Mouse (Mus musculus) frontal cortex, adult (tissue): ENCODE results near the gene Adssl1.

Experiments
- ATAC-seq: cut with Nextera tagmentation; 2 replicates; pipeline ENCODE4 v1.9.2; 2017; ENCODE audit warnings: mild to moderate bottlenecking, moderate library complexity, mixed read lengths; ENCODE audit not compliant: low TSS enrichment

Gene Adssl1

DNA sequence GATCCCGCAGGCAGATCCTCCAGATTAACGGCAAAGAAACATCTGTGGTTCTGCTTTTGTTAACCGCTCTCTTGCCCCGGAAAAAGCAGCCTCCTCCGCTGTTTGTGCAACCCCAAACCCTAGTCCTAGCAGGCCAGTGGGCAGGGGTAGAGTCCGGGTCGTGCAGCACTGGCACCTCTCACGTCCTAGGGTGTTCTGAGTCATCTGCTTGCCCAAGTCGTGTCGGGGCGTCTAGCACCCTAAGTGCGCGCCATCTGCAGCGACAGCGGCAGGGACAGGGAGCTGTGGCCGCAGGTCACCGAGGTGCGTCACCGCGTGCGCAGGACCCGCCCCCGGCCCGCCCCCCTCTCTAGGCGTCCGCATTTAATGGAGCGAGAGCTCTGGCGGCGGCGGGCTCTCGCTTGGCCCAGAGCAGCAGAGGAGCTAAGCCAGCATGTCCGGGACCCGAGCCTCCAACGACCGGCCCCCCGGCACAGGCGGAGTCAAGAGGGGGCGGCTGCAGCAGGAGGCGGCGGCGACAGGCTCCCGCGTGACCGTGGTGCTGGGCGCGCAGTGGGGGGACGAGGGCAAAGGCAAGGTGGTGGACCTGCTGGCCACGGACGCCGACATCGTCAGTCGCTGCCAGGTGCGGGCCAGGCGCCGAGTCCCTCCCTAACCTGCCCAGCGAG, at the start of gene Adssl1:
TSS of gene Adssl1 (plus strand) at position 360 of the 668 bp plus-strand sequence.
- ATAC-seq = peak; percentile 2; the same call in 1 of the 2 replicates

DNA sequence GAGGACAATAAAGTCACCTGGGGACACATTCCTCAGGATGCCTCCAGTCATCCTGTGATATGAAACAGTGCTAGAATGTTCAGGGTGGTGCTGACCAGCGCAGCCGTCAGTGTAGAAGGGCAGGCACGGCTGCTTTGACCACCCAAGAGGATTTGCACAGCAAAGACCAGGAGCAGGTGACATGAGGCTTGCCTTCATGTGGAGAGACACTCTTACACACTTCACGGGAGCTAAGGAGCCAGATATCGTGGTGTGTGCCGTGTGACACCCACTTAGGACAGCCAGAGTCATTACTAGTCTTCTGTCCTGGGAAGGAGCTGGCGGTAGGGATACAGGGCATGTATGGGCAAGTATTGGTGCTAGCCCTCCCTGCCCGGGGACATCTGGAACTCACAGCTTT, 49.7 kb upstream of the Adssl1 start:
- ATAC-seq = no peak

- ATAC-seq = no peak
Measured at GRCm38 (mm10) chr12:112571064-112571463, 48.8 kb upstream of the Adssl1 start.

DNA sequence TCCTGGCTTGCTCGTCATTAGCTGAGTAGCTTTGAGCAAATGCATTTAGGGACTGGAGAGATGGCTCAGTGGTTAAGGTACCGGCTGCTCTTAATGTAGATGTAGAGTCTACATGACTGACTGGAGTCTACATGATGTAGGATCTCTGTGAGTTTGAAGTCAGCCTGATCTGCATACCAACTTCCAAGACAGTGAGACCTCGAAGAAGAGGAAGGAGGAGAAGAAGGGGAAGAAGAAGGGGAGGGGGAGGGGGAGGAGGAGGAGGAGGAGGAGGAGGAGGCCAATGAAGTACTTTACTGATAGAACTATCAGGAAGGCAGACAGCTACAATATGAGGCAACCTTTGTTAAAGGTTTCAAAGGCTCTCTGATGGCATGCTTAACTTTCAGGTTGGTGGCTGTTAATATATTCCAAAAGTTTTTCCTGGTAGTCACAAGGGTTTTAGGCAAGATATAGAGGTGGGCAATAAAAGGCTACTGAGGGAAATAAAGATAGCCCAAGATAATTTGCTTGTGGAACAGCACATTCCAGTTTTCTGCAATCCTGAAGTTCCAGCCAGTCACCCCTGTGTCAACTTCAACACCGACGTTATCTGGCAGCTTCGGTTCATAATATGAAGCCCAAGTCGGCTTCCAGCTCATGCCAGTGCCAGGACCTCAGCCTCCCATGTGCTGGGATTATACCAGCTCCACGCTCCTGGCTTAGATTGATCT, 44.4 kb upstream of the Adssl1 start:
- ATAC-seq = no peak

DNA sequence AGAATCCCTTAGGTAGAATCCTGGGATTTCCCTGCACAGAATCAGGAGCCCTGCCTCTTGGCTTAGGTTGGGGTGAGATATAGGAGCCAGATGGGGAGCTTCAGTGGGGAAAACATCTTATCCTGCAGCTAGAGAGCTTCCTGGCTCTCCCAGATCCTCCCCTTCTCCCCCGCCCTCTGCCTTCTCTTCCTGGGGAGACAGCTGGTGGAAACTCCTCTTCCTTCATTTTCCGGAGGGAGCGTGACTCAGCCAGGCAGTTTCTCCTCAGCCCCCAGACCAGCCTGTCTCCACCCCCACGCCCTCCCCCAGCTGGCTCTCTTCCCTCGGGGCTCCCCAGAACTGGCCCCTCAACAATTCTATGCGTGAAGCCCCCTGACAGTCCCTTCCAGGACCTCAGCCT, 43.5 kb upstream of the Adssl1 start:
- ATAC-seq = peak; percentile 81

DNA sequence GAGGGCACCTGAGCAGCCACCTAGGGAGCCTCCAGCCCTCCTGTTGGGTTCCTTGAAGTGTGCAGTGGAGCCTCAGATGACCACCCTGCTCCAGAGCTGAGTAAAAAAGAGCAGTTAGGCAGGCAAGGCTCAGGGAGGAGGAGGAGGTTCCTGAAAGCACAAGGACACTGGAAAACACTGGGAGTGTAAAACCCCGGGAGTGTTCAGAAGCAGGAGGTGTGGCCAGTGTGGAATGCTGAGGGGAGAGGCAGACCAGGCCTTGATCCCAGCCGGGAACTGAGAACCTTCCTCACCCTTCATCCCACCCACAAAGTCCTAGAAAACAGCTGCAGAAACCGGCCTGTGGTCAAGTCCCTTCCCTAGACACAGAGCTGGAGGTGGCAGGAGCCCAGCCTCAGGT, 43.1 kb upstream of the Adssl1 start:
- peak; percentile 54 for ATAC-seq

- ATAC-seq = peak; percentile 47; the same call in 1 of the 2 replicates
Measured at GRCm38 (mm10) chr12:112578296-112579090, 41.4 kb upstream of the Adssl1 start.

DNA sequence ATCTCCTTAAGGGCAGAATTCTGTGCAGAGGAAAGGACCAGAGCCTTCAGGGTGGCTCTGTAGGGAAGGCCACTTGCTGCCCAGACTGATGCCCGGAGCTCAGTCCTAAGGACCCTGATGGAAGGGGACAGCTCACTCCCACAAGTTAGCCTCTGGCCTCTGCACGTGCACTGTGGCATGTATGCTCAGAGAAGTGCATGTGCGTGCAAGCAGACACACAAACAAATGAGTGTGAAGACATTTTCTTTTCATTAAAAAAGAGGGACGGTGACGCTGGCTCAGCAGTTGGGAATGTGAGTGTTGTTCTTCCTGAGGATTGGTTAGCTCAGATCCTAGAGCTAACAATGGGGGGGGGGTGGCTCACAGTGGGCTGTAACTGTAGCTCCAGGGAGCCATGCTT, 40.4 kb upstream of the Adssl1 start:
- no peak for ATAC-seq

GRCm38 (mm10) chr12:112579926-112580325, 39.9 kb upstream of the Adssl1 start:
- no peak for ATAC-seq

GRCm38 (mm10) chr12:112581113-112581512, 38.7 kb upstream of the Adssl1 start:
- ATAC-seq = no peak

- ATAC-seq = no peak
Measured at GRCm38 (mm10) chr12:112584954-112585353, 34.9 kb upstream of the Adssl1 start.

- peak; percentile 50 for ATAC-seq
Measured at GRCm38 (mm10) chr12:112585924-112586538, 33.8 kb upstream of the Adssl1 start.

DNA sequence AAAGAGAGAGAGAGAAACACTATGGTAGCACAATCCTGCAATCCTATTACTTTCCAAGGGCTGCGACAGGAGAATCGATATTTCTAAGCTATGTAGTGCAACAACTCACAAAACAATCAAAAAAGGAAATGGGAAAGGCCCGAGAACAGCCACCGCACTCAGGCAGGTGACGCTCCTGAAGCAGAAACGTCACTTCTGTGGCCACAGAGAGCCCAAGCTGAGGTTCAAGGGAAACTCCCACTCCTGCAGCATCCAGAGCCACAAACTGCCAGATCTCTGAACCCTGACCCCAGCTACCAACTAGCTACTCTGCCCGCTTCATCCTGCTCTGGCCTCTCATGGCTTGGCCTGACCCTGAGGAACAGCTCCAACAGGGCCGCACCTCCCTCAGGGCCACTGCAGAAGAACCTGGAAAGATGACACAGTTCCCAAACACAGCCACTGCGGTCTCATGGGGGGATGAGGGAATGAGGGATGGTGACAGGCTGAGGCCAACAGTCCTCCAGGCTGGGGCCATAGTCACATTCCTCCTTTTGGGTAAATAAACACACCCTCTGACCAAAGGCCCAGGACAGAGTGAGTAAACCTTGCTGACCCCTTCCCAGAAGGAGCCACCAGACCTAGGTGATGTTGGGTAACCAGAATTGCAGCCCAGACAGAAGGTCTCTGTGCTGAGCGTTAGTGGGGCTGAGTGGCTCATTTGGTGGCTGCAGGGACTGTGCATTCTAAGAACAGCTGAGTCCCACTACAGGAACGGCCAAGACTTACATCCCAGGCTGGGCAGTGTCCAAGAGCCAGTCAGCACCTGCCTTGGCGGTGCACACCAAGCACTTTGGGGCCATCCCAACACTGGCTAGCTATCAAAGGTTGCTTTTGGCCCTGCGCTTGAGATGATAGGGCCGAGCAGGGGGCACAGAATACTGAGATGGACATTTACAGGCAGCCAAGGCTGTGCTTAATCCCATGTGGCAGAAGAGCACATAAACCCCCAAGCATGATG, 32.4 kb upstream of the Adssl1 start:
- ATAC-seq = no peak

DNA sequence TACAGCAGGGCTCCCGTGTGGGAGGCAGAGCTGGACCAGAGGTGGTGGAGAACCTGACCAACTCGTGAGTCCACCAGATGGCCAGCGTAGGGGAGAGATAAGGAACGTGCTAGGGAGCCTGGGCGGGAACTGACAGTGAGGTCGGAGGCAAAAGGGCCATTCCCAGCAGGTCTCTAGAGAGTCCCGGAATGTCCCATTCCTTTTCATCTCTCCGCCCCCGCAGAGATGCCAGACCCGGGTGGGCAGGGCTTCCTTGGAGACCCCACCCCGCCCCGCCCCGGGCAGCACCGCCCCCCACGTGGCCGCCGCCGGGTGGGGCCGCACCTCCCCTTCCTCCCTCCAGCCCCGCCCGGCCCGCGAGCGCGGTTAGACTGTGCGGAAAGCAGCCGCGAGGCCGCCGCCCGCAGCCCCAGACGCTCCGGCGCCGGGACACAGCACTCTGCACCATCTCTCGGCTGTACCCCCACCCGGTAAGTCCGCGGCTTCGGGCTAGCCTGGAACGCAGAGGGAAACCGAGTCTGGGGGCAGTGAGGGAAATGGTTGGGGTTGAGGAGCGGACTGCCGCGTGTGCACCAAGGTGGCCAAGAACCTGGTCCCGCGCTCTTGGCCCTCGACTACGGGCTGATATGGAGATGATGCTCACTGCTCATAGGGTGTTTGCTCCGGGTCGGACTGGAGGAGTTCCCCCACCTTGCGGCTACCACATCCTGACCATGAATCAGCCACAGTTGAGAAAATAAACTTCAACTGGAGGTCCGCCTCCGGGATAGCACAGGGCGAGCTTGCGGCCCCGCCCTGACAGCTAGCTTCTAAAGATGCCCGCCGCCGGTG, 31.2 kb upstream of the Adssl1 start, which contains the start of gene Inf2:
TSS of gene Inf2 (plus strand) at position 359 of the 831 bp plus-strand sequence.
- ATAC-seq = peak; percentile 14

DNA sequence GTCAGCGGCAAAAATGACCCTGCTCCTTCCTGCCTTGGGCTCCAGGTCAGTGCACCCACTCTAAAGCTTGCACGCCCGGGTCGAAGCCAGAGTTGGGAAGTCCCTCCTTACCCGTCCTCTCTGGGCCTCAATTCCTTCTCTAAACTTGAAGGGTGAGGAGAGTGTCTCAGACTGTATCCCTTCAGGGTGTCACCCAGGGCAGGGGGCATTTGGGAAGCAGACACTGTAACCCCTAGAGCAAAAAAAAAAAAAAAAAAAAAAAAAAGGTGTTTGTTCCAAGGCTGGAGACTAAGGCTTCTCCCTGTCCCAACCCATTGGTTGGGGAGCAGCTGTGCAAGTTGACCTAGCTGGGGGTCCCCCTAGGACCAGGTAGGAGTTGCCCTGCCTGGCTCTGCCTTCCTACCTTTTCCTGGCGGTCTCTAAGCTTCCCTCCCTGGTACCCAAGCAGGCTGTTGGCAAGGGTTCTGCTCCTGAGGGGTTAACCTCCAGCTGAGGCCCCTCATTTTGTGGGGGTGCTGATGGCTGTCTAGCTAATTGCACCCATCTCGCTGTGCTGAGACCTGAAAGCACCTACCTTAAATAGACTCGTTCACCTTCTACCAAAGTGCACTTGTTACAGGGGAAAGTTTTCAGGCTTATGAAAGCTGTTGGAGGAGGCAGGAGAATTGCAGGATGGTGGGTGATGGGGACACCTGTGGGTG, 30.2 kb upstream of the Adssl1 start:
- no peak for ATAC-seq

DNA sequence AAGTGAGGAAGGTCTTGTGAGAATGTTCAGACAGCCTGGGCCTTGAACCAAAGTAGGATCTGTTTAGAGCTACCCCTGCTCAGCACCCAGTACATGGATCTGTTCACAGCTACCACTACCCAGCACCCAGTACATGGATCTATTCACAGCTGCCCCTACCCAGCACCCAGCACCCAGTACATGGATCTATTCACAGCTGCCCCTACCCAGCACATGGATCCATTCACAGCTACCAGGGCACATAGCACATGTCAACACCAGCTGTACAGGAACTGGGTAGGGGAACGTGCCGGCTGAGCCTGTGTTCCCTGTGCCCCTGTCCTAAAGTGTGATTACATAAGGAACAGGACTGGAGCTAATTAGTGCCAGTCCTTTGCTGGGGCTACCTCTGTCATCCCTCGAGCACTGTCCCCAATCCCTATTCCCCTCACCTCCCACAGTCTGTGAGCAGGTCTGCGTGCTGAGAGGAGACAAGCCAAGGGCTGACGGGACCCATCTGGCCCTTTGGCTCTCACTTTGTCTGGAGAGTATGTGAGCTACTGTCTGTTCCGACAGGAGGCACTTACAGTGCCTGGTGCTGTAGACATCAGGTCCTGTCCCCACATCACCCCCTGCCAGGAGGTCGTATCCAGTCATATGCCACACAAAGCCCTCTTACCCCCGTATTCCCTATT, 29.1 kb upstream of the Adssl1 start:
- no peak for ATAC-seq

GRCm38 (mm10) chr12:112591240-112591639, 28.6 kb upstream of the Adssl1 start:
- no peak for ATAC-seq

GRCm38 (mm10) chr12:112591730-112592129, 28.1 kb upstream of the Adssl1 start:
- no peak for ATAC-seq
